Mouse (Mus musculus): ENCODE measurements around the gene Tmem107. TPM values are rescaled to one million over a fixed set of nuclear protein-coding genes. Genes with fewer than 3 reads are reported as not detected.

Gene Tmem107
- total RNA-seq, 1 experiment = 38.8 TPM

DNA sequence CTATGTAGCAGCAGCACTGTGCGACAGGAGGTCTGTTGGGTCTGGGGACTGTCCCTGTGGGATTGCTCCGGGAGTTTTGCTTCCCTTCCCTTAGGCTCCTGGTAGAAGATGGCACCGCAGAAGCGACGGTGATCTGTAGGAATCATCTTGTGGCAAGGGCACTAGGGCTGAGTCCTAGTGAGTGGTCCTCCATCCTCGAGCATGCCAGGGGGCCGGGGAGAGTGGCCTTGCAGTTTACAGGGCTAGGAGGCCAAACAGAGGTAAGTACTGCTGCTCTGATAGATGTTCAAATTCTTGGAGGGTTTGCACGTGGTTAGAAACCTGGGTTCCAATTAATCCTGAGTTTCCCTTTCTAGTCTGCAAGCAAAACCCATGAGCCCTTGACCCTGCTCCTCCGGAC lies 35.2 kb upstream of the Tmem107 start:
- no peaks in the 10 kb centered on the region for H3K9me3 ChIP-seq (ENCODE audit: control insufficient read depth, insufficient read depth, low read depth, low read length)
- TF ChIP-seq ZC3H11A (IDR thresholded peaks at IDR 0.05; ENCODE audit: borderline replicate concordance, low read depth, low read length) (no peak), MAFK (IDR thresholded peaks at IDR 0.05; ENCODE audit: insufficient read depth, low read depth, low read length) (no peak), ZNF384 (IDR thresholded peaks at IDR 0.05; ENCODE audit: low read depth, low read length) (no peak), HCFC1 (IDR thresholded peaks at IDR 0.05; ENCODE audit: borderline replicate concordance, insufficient read depth, low read length) (no peak), CHD2 (IDR thresholded peaks at IDR 0.05; ENCODE audit: low read depth, low read length) (no peak)
- H3K4me1 ChIP-seq (ENCODE audit: control insufficient read depth in 2 of 2, insufficient read depth in 2 of 2, low read length in 2 of 2, poor library complexity in 1 of 2) = peaks cover 1 to 20% of the 10 kb centered on the region in 2 experiments; a peak in 2 of 4 replicates
- H3K9ac ChIP-seq (ENCODE audit: insufficient read depth, low read depth, low read length, poor library complexity, severe bottlenecking) = peak overlapping the region; percentile 52
- peaks cover 37% of the 10 kb centered on the region for H3K36me3 ChIP-seq (ENCODE audit: control insufficient read depth, insufficient read depth, low read length, poor library complexity, severe bottlenecking)
- H3K4me3 ChIP-seq (ENCODE audit: insufficient read depth in 1 of 2, low read depth in 1 of 2, low read length in 2 of 2, poor library complexity in 1 of 2, severe bottlenecking in 1 of 2) = peak overlapping the region; percentile 11 to 52
- H3K27ac ChIP-seq (ENCODE audit: insufficient read depth, low read depth, low read length, poor library complexity, severe bottlenecking) = peak overlapping the region; percentile 16; the same call in 1 of the 2 replicates
- in situ Hi-C loops (cut with MboI; ENCODE audit: low sequenced_read_pairs in 2 of 2, unreplicated experiment in 2 of 2) = no loop called here
- DNase-seq (ENCODE audit: low read depth, low spot score) = no peak

- Histone ChIP-seq H3K9me3 (ENCODE audit: control insufficient read depth, insufficient read depth, low read depth, low read length) (no peaks in the 10 kb centered on the region), H3K27ac (ENCODE audit: insufficient read depth, low read depth, low read length, poor library complexity, severe bottlenecking) (peak overlapping the region; percentile 16; the same call in 1 of the 2 replicates), H3K9ac (ENCODE audit: insufficient read depth, low read depth, low read length, poor library complexity, severe bottlenecking) (peak overlapping the region; percentile 52; the same call in 1 of the 2 replicates), H3K4me1 (ENCODE audit: control insufficient read depth in 2 of 2, insufficient read depth in 2 of 2, low read length in 2 of 2, poor library complexity in 1 of 2) (peaks cover 1 to 20% of the 10 kb centered on the region in 2 experiments; a peak in 2 of 4 replicates), H3K36me3 (ENCODE audit: control insufficient read depth, insufficient read depth, low read length, poor library complexity, severe bottlenecking) (peaks cover 33% of the 10 kb centered on the region), H3K4me3 (ENCODE audit: insufficient read depth in 1 of 2, low read depth in 1 of 2, low read length in 2 of 2, poor library complexity in 1 of 2, severe bottlenecking in 1 of 2) (peak overlapping the region; percentile 11 to 52)
- peak; percentile 86 for DNase-seq (ENCODE audit: low read depth, low spot score)
- TF ChIP-seq ZC3H11A (IDR thresholded peaks at IDR 0.05; ENCODE audit: borderline replicate concordance, low read depth, low read length) (no peak), MAFK (IDR thresholded peaks at IDR 0.05; ENCODE audit: insufficient read depth, low read depth, low read length) (no peak), CHD2 (IDR thresholded peaks at IDR 0.05; ENCODE audit: low read depth, low read length) (no peak), HCFC1 (IDR thresholded peaks at IDR 0.05; ENCODE audit: borderline replicate concordance, insufficient read depth, low read length) (no peak), ZNF384 (IDR thresholded peaks at IDR 0.05; ENCODE audit: low read depth, low read length) (no peak)
- in situ Hi-C loops (cut with MboI; ENCODE audit: low sequenced_read_pairs in 2 of 2, unreplicated experiment in 2 of 2) = no loop called here
Measured at GRCm38 (mm10) chr11:69035849-69036248, 34.8 kb upstream of the Tmem107 start.

- Histone ChIP-seq H3K9ac (ENCODE audit: insufficient read depth, low read depth, low read length, poor library complexity, severe bottlenecking) (peak overlapping the region; percentile 81), H3K4me1 (ENCODE audit: control insufficient read depth in 2 of 2, insufficient read depth in 2 of 2, low read length in 2 of 2, poor library complexity in 1 of 2) (peaks cover 1 to 20% of the 10 kb centered on the region in 2 experiments; a peak in 2 of 4 replicates), H3K9me3 (ENCODE audit: control insufficient read depth, insufficient read depth, low read depth, low read length) (no peaks in the 10 kb centered on the region), H3K36me3 (ENCODE audit: control insufficient read depth, insufficient read depth, low read length, poor library complexity, severe bottlenecking) (peaks cover 25% of the 10 kb centered on the region), H3K27ac (ENCODE audit: insufficient read depth, low read depth, low read length, poor library complexity, severe bottlenecking) (peak overlapping the region; percentile 59), H3K4me3 (ENCODE audit: insufficient read depth in 1 of 2, low read depth in 1 of 2, low read length in 2 of 2, poor library complexity in 1 of 2, severe bottlenecking in 1 of 2) (peak overlapping the region; percentile 71 to 88)
- DNase-seq (ENCODE audit: low read depth, low spot score) = no peak
- TF ChIP-seq MAFK (IDR thresholded peaks at IDR 0.05; ENCODE audit: insufficient read depth, low read depth, low read length) (peak; percentile 90), ZC3H11A (IDR thresholded peaks at IDR 0.05; ENCODE audit: borderline replicate concordance, low read depth, low read length) (no peak)
- in situ Hi-C loops (cut with MboI; ENCODE audit: low sequenced_read_pairs in 2 of 2, unreplicated experiment in 2 of 2) = no loop called here
Measured at GRCm38 (mm10) chr11:69036486-69037230, 33.9 kb upstream of the Tmem107 start.

GRCm38 (mm10) chr11:69037231-69038061 lies 33.2 kb upstream of the Tmem107 start:
- DNase-seq (ENCODE audit: low read depth, low spot score) = peak; percentile 75

More at GRCm38 (mm10) chr11:69037231-69038061, 33.2 kb upstream of the Tmem107 start:
- Histone ChIP-seq H3K4me1 (ENCODE audit: control insufficient read depth in 2 of 2, insufficient read depth in 2 of 2, low read length in 2 of 2, poor library complexity in 1 of 2) (peaks cover 1 to 20% of the 10 kb centered on the region in 2 experiments; a peak in 2 of 4 replicates), H3K36me3 (ENCODE audit: control insufficient read depth, insufficient read depth, low read length, poor library complexity, severe bottlenecking) (peaks cover 25% of the 10 kb centered on the region), H3K27ac (ENCODE audit: insufficient read depth, low read depth, low read length, poor library complexity, severe bottlenecking) (peak overlapping the region; percentile 59), H3K4me3 (ENCODE audit: insufficient read depth in 1 of 2, low read depth in 1 of 2, low read length in 2 of 2, poor library complexity in 1 of 2, severe bottlenecking in 1 of 2) (peak overlapping the region; percentile 71 to 88), H3K9me3 (ENCODE audit: control insufficient read depth, insufficient read depth, low read depth, low read length) (no peaks in the 10 kb centered on the region), H3K9ac (ENCODE audit: insufficient read depth, low read depth, low read length, poor library complexity, severe bottlenecking) (peak overlapping the region; percentile 81)
- TF ChIP-seq ZNF384 (IDR thresholded peaks at IDR 0.05; ENCODE audit: low read depth, low read length) (no peak), CHD2 (IDR thresholded peaks at IDR 0.05; ENCODE audit: low read depth, low read length) (no peak), ZC3H11A (IDR thresholded peaks at IDR 0.05; ENCODE audit: borderline replicate concordance, low read depth, low read length) (no peak), HCFC1 (IDR thresholded peaks at IDR 0.05; ENCODE audit: borderline replicate concordance, insufficient read depth, low read length) (no peak), MAFK (IDR thresholded peaks at IDR 0.05; ENCODE audit: insufficient read depth, low read depth, low read length) (peak; percentile 91)
- in situ Hi-C loops (cut with MboI; ENCODE audit: low sequenced_read_pairs in 2 of 2, unreplicated experiment in 2 of 2) = no loop called here
